Mouse (Mus musculus): ENCODE measurements around the gene Ccl1.

DNA sequence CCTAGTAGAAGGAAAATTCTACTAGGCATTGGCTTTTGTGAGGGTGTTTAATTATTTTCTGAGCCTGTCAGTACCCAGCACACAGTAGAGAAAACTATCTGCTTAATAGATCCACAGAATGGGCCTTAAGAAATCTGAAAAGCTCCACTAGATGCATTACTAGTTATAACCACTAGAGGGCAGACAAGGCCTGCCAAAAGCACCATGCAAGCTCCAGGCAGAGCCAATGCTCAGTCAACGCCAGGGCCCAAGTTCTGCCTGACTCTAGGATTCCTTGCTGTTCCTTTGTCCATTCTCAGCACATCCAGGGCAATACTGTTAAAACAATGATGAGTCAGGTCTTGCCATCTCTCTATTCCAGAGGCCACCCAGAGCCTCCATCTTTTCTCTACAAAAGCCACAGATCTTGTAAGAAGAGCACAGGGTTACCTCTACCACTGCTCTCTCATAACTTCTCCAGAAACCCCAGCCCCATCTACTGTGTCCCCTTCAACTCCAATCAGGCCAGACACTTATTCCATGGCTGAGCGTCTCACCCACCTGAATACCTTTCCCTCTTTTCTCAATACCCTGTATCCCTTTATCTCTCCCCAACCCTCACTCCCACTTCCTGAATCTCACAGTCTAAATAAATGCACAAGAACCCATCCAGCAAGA is 69.8 kb downstream of the Ccl1 start:
- TF ChIP-seq TAL1 (IDR thresholded peaks at IDR 0.05; ENCODE audit: low read length) (no peak), GATA1 (IDR thresholded peaks at IDR 0.05; ENCODE audit: low read length) (no peak)
